Mouse (Mus musculus) thymus, adult 2 months (tissue): ENCODE measurements around the gene Fam163b. TPM values are rescaled to one million over a fixed set of nuclear protein-coding genes. Genes with fewer than 3 reads are reported as not detected.

Source experiments
- DNase-seq: peaks from one replicate; pipeline ENCODE4 v3.0.0; 2021
- H3K27ac ChIP-seq: fragments of 200-500 bp; 2 replicates; pipeline ENCODE4 v1.5.1; 2012; ENCODE audit warnings: low read length, control low read depth; ENCODE audit not compliant: control insufficient read depth, insufficient read depth
- H3K27me3 ChIP-seq: fragments of 200-500 bp; 2 replicates; pipeline ENCODE4 v1.6.1; 2012; ENCODE audit warnings: mild to moderate bottlenecking, low read length, moderate library complexity, mixed read lengths; ENCODE audit not compliant: control insufficient read depth, insufficient read depth
- H3K36me3 ChIP-seq: fragments of 200-500 bp; 2 replicates; pipeline ENCODE4 v1.6.1; 2012; ENCODE audit warnings: mild to moderate bottlenecking, low read length, moderate library complexity; ENCODE audit not compliant: control insufficient read depth, insufficient read depth
- H3K4me1 ChIP-seq: fragments of 200-500 bp; replicated peaks from 2 replicates; pipeline ENCODE4 v1.6.1; 2012; ENCODE audit warnings: low read length; ENCODE audit not compliant: control insufficient read depth, insufficient read depth
- H3K4me3 ChIP-seq: fragments of 200-500 bp; 2 replicates; pipeline ENCODE4 v1.5.1; 2012; ENCODE audit warnings: mild to moderate bottlenecking, low read length, control low read depth, moderate library complexity; ENCODE audit not compliant: control insufficient read depth, insufficient read depth
- CTCF ChIP-seq: fragments of 200-500 bp; IDR thresholded peaks from 2 replicates; pipeline ENCODE4 v1.5.1; 2012; ENCODE audit warnings: mild to moderate bottlenecking, control low read depth, low read length, moderate library complexity, borderline replicate concordance; ENCODE audit not compliant: control insufficient read depth, poor library complexity, insufficient read depth; ENCODE audit errors: extremely low read depth
- POLR2A ChIP-seq: fragments of 200-500 bp; IDR thresholded peaks from 2 replicates; pipeline ENCODE4 v1.6.1; 2012; ENCODE audit warnings: mild to moderate bottlenecking, low read length, control low read depth, moderate library complexity; ENCODE audit not compliant: control insufficient read depth, poor library complexity, insufficient read depth; ENCODE audit errors: extremely low read depth
- WGBS: fragments of 180-500 bp; shearing (Covaris S2); methylation state at CpG from one replicate; pipeline ENCODE4 v1.1.7; 2018; 5-methylcytosine and 5-hydroxymethylcytosine counted together
- polyA plus RNA-seq: library from polyadenylated mRNA; depleted of rRNA; stranded (reverse); fragments of >200 nt; gene quantifications from 2 replicates; pipeline ENCODE4 v1.2.3, GENCODE M21; 2012

Fam163b gene
- polyA plus RNA-seq, 1 experiment, result 7.8 TPM

GRCm38 (mm10) chr2:27138356-27138755 lies 3.9 kb downstream of the Fam163b start:
- peaks cover 46% of the 10 kb centered on the region for H3K4me1 ChIP-seq
- DNase-seq, result no peak
- TF ChIP-seq POLR2A (no peak), CTCF (no peak)
- H3K36me3 ChIP-seq, result no peaks in the 10 kb centered on the region
- WGBS, result 46% methylated on average over 4 of the region's 4 CpGs
- no peak overlapping the region for H3K4me3 ChIP-seq
- no peaks in the 10 kb centered on the region for H3K27me3 ChIP-seq
- H3K27ac ChIP-seq, result no peak overlapping the region

- no peak for DNase-seq
- no peaks in the 10 kb centered on the region for H3K27me3 ChIP-seq
- no peak overlapping the region for H3K4me3 ChIP-seq
- H3K36me3 ChIP-seq, result no peaks in the 10 kb centered on the region
- H3K27ac ChIP-seq, result no peak overlapping the region
- TF ChIP-seq POLR2A (no peak), CTCF (no peak)
- H3K4me1 ChIP-seq, result peaks cover 48% of the 10 kb centered on the region
- whole genome bisulfite sequencing, result 35% methylated on average over 1 of the region's 1 CpGs
These were observed 5.5 kb downstream of the Fam163b start for GRCm38 (mm10) chr2:27136789-27137188.

- TF ChIP-seq POLR2A (no peak), CTCF (no peak)
- H3K4me1 ChIP-seq, result peaks cover 43% of the 10 kb centered on the region
- H3K4me3 ChIP-seq, result no peak overlapping the region
- no peaks in the 10 kb centered on the region for H3K27me3 ChIP-seq
- WGBS, result 75% methylated on average over 3 of the region's 3 CpGs
- no peak overlapping the region for H3K27ac ChIP-seq
- H3K36me3 ChIP-seq, result no peaks in the 10 kb centered on the region
- DNase-seq, result no peak
These were observed 6.0 kb downstream of the Fam163b start for GRCm38 (mm10) chr2:27136336-27136735.

DNA sequence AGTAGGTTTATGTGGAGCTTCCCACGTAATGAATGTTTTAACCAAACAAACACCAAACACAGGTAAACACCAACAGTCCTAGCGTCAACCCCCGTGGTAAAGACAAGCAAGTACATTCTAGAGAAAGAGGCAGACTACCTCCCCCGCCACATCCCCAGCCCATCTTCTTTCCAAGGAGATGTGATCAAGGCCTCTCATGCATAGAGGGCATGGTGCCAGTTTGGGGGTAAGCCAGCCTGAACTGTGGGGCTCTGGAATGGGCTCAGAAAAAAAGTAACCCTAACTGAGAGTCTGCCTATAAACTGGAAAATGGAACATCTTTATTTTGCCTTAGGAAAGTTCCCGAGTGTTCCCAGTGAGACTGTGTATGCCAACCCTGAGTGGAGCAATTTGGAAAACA lies 6.4 kb downstream of the Fam163b start:
- H3K27me3 ChIP-seq, result no peaks in the 10 kb centered on the region
- H3K4me1 ChIP-seq, result peaks cover 42% of the 10 kb centered on the region
- no peak overlapping the region for H3K4me3 ChIP-seq
- H3K36me3 ChIP-seq, result no peaks in the 10 kb centered on the region
- DNase-seq, result no peak
- 86% methylated on average over 5 of the region's 5 CpGs for WGBS
- TF ChIP-seq POLR2A, result no peak
- no peak for TF ChIP-seq CTCF
- H3K27ac ChIP-seq, result no peak overlapping the region

DNA sequence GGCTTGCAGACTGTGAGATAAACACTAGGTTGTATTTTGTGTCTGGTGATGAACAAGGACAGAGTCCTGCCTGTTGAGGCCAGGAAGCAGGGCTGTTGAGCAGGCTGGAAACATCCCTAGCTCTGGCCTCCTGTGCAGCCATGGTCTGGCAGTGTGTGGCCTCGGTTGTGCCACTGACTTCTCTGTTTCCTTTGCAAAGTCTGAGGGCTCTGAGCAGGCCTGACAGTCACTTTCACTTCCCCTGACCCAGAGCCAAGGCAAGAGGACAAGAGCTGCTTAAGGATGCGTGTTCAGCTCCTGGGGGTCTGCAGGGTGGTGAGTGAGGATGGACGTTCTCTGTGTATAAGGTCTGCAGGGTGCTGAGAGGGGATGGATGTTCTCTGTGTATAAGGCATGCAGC lies 13.3 kb downstream of the Fam163b start:
- WGBS, result 59% methylated on average over 3 of the region's 3 CpGs
- no peak for TF ChIP-seq CTCF
- no peak for TF ChIP-seq POLR2A
- Histone ChIP-seq H3K27ac (no peak overlapping the region), H3K4me3 (no peak overlapping the region), H3K27me3 (no peaks in the 10 kb centered on the region), H3K4me1 (peaks cover 61% of the 10 kb centered on the region), H3K36me3 (no peaks in the 10 kb centered on the region)
- no peak for DNase-seq

DNA sequence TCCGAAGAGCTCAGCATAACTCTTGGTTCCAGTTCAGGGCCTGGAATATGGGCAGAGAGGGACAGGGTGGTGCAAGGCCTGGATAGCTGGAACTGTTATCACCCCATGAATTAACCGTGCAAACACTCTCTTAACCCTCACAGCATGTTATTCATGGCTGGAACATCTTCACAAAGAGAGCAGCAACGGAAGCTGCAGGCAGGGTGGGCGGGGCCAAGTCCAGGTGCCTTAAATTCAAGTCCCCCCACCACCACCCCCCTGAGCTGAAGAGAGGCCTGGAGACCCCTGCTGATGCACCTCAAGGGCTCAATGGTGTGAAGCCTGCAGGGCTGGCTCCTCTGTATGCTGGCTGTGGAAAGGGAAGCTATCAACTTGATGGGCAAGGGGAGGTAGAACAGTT lies 15.8 kb downstream of the Fam163b start:
- H3K4me3 ChIP-seq, result no peak overlapping the region
- H3K27me3 ChIP-seq, result no peaks in the 10 kb centered on the region
- peak overlapping the region; percentile 76 for H3K27ac ChIP-seq
- TF ChIP-seq CTCF, result no peak
- no peak for TF ChIP-seq POLR2A
- 63% methylated on average over 4 of the region's 4 CpGs for WGBS
- H3K4me1 ChIP-seq, result peaks cover 70% of the 10 kb centered on the region
- DNase-seq, result peak; percentile 56
- no peaks in the 10 kb centered on the region for H3K36me3 ChIP-seq

- WGBS, result 46% methylated on average over 10 of the region's 10 CpGs
- Histone ChIP-seq H3K27me3 (no peaks in the 10 kb centered on the region), H3K4me1 (peaks cover 75% of the 10 kb centered on the region), H3K4me3 (no peak overlapping the region), H3K36me3 (no peaks in the 10 kb centered on the region), H3K27ac (peak overlapping the region; percentile 76)
- TF ChIP-seq POLR2A, result no peak
- TF ChIP-seq CTCF, result peak; percentile 98
- peak; percentile 75 for DNase-seq
These were observed 16.3 kb downstream of the Fam163b start for GRCm38 (mm10) chr2:27125979-27126378.
